Mouse (Mus musculus): ENCODE results near the gene Fem1a. TPM values are rescaled to one million over a fixed set of nuclear protein-coding genes. Genes with fewer than 3 reads are reported as not detected.

The Fem1a gene
- polyA plus RNA-seq, 1 experiment from 2014 or later, result 12.5 TPM

MicroRNA genes within 50 kb of the gene (microRNA counts, 519-probe panel; counts per million panel counts)
- microRNA mmu-miR-7b, result 2,290 counts per million, percentile 59 among the panel's probes with 10 or more counts

Other genes starting within 250 kb of the Fem1a start
- gene Sh3gl1, start 220.2 kb upstream of the Fem1a start, polyA plus RNA-seq (2015; fragmentation: Nextera tagmentation; extraction: Ambion mirVana), result 124 TPM in 2 replicates
- 21.4 and 22.4 TPM in 2 replicates for gene Chaf1a, start 216.4 kb upstream of the Fem1a start, polyA plus RNA-seq (2015; fragmentation: Nextera tagmentation; extraction: Ambion mirVana)
- 29.9 and 35.1 TPM in 2 replicates for gene Ubxn6, start 181.8 kb upstream of the Fem1a start, polyA plus RNA-seq (2015; fragmentation: Nextera tagmentation; extraction: Ambion mirVana)
- gene Hdgfl2, start 177.2 kb upstream of the Fem1a start, polyA plus RNA-seq (2015; fragmentation: Nextera tagmentation; extraction: Ambion mirVana), result 85.7 and 86.9 TPM in 2 replicates
- gene Plin4, start 147.0 kb upstream of the Fem1a start, polyA plus RNA-seq (2015; fragmentation: Nextera tagmentation; extraction: Ambion mirVana), result 0.03 and 0.14 TPM in 2 replicates
- 0.52 and 0.85 TPM in 2 replicates for gene Plin5, start 139.2 kb upstream of the Fem1a start, polyA plus RNA-seq (2015; fragmentation: Nextera tagmentation; extraction: Ambion mirVana)
- 0.15 and 0.33 TPM in 2 replicates for gene Lrg1, start 134.8 kb upstream of the Fem1a start, polyA plus RNA-seq (2015; fragmentation: Nextera tagmentation; extraction: Ambion mirVana)
- 1.4 TPM in 2 replicates for gene Sema6b, start 116.5 kb upstream of the Fem1a start, polyA plus RNA-seq (2015; fragmentation: Nextera tagmentation; extraction: Ambion mirVana)
- gene Tnfaip8l1, start 94.3 kb upstream of the Fem1a start, polyA plus RNA-seq (2015; fragmentation: Nextera tagmentation; extraction: Ambion mirVana), result 11.9 and 12.8 TPM in 2 replicates
- gene Mydgf, start 72.9 kb upstream of the Fem1a start, polyA plus RNA-seq (2015; fragmentation: Nextera tagmentation; extraction: Ambion mirVana), result 105 and 127 TPM in 2 replicates
- gene Dpp9, start 37.9 kb upstream of the Fem1a start, polyA plus RNA-seq (2015; fragmentation: Nextera tagmentation; extraction: Ambion mirVana), result 32.8 and 35.0 TPM in 2 replicates
- gene Ticam1, start 20.0 kb downstream of the Fem1a start, polyA plus RNA-seq (2015; fragmentation: Nextera tagmentation; extraction: Ambion mirVana), result 11.3 and 13.3 TPM in 2 replicates
- 153 and 195 TPM in 2 replicates for gene Plin3, start 36.1 kb downstream of the Fem1a start, polyA plus RNA-seq (2015; fragmentation: Nextera tagmentation; extraction: Ambion mirVana)
- not detected in 2 replicates for gene Arrdc5, start 43.5 kb downstream of the Fem1a start, polyA plus RNA-seq (2015; fragmentation: Nextera tagmentation; extraction: Ambion mirVana)
- gene Uhrf1, start 46.5 kb downstream of the Fem1a start, polyA plus RNA-seq (2015; fragmentation: Nextera tagmentation; extraction: Ambion mirVana), result 124 and 125 TPM in 2 replicates
- 25.1 and 27.5 TPM in 2 replicates for gene Kdm4b, start 69.3 kb downstream of the Fem1a start, polyA plus RNA-seq (2015; fragmentation: Nextera tagmentation; extraction: Ambion mirVana)
- gene Ptprs, start 219.7 kb downstream of the Fem1a start, polyA plus RNA-seq (2015; fragmentation: Nextera tagmentation; extraction: Ambion mirVana), result 56.3 and 56.8 TPM in 2 replicates

Data from intestine, embryonic 15.5 days (tissue).